Mouse (Mus musculus) neural tube, embryonic 14.5 days (tissue): ENCODE results near the gene Bcl2l14. TPM values are rescaled to one million over a fixed set of nuclear protein-coding genes. Genes with fewer than 3 reads are reported as not detected.
A peak's percentile ranks its signal among the peaks of the same experiment; 100 is the strongest.

Experiments used
- ATAC-seq: fragments of 200-750 bp; cut with Nextera tagmentation; 2 replicates; pipeline ENCODE4 v1.8.0; 2017; ENCODE audit warnings: low read depth, mild to moderate bottlenecking, moderate TSS enrichment, moderate library complexity
- H3K27ac ChIP-seq: fragments of 300-500 bp; sonication (generic); 2 replicates; pipeline ENCODE4 v1.5.1; 2014; ENCODE audit warnings: low read depth, mild to moderate bottlenecking, control low read depth, low read length, moderate library complexity, mixed read lengths
- H3K27me3 ChIP-seq: fragments of 300-500 bp; sonication (generic); 2 replicates; pipeline ENCODE4 v1.6.1; 2014; ENCODE audit warnings: low read length; ENCODE audit not compliant: control insufficient read depth, insufficient read depth
- H3K36me3 ChIP-seq: fragments of 300-500 bp; sonication (generic); 2 replicates; pipeline ENCODE4 v1.6.1; 2014; ENCODE audit warnings: low read length, mixed read lengths; ENCODE audit not compliant: control insufficient read depth, insufficient read depth
- H3K4me1 ChIP-seq: fragments of 300-500 bp; sonication (generic); 2 replicates; pipeline ENCODE4 v1.6.1; 2014; ENCODE audit warnings: low read length; ENCODE audit not compliant: control insufficient read depth, insufficient read depth
- H3K4me2 ChIP-seq: fragments of 300-500 bp; sonication (generic); 2 replicates; pipeline ENCODE4 v1.6.1; 2014; ENCODE audit warnings: mild to moderate bottlenecking, low read depth, low read length, control low read depth
- H3K4me3 ChIP-seq: fragments of 300-500 bp; sonication (generic); 2 replicates; pipeline ENCODE4 v1.5.1; 2014; ENCODE audit warnings: low read depth, low read length, control low read depth, mixed read lengths
- H3K9ac ChIP-seq: fragments of 300-500 bp; sonication (generic); replicated peaks from 2 replicates; pipeline ENCODE4 v1.6.1; 2014; ENCODE audit warnings: low read depth, mild to moderate bottlenecking, control low read depth, low read length, mixed read lengths
- H3K9me3 ChIP-seq: fragments of 300-500 bp; sonication (generic); 2 replicates; pipeline ENCODE4 v1.6.1; 2016; ENCODE audit warnings: low read length; ENCODE audit not compliant: control insufficient read depth
- WGBS: fragments of 180-500 bp; shearing (Covaris S2); extraction: QIAGEN DNeasy Blood & Tissue Kit; methylation state at CpG from one replicate; pipeline ENCODE4 v1.1.7; 2014; 5-methylcytosine and 5-hydroxymethylcytosine counted together
- polyA plus RNA-seq: library from polyadenylated mRNA; unstranded; fragments of >200 nt; fragmentation: Nextera tagmentation; extraction: Ambion mirVana; gene quantifications from 2 replicates; pipeline ENCODE4 v1.2.1, GENCODE M21; 2014

Bcl2l14 gene
- polyA plus RNA-seq, 1 experiment from 2014 or later = 0.09 TPM

DNA sequence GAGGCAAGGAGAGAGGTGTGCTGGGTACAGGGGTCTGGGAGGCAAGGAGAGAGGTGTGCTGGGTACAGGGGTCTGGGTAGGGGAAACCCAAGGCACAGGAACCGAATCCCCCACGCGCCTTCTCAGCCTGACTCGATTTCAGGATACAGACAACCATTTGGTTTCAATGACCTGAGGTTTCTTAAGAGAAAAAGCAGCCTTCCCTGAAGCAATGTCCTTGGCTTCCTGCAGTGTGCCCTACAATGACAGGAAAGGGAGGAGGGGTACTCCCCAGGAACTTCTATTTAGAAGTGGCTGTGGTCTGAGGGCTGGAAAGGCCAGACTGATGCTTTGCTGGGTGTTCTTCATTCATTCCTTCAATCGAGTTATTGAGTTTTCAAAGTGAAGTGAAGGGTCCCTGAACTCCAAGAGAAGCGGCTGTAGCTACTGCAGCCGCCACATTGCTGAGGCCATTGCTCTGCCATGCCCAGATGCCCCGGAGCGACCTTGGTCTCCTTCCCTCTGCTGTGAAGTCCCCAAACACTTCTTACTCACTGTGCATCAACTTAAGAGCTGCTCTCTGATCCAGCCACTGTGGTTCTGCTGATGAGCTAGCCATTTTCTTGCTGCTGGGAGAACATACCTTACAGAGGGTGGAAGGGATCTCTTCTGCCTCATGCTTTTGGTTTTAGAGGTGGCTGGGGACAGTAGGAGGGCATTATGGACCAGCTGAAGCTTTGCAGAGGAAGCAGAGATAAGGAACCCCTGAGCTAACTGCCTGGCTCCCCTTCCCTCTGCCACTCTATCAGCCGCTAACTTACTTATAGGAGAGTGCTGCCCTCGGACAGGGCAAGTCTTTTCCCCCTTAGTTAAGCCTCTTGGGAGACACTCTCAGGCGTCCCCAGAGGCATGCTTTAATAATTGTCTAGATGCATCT is 28.5 kb upstream of the Bcl2l14 start:
- no peak overlapping the region for H3K4me3 ChIP-seq
- 68% methylated on average over 12 of the region's 12 CpGs for WGBS

DNA sequence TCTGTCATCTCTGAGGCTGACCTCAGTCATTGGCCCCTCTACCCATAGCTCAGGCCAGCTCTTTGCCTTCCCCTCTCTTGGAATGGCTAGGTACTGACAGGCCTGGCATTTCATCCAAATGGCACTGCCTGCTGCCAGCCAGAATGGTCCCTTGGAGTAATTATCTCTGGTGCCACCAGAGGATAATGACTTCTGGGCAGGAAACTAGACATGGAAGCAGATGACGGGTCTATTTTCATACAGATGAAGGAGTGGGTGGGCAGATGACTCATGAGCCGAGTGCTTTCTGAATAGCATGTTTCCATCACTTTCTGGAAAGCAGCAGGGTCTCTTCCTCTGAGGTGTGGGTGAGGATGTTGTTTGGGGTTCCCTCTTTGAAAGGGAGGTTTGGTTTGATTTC is 23.2 kb upstream of the Bcl2l14 start:
- H3K4me3 ChIP-seq = no peak overlapping the region
- H3K9ac ChIP-seq = no peak overlapping the region
- no peaks in the 10 kb centered on the region for H3K9me3 ChIP-seq
- WGBS = 59% methylated on average over 2 of the region's 2 CpGs
- H3K36me3 ChIP-seq = no peaks in the 10 kb centered on the region
- no peaks in the 10 kb centered on the region for H3K27me3 ChIP-seq
- H3K4me1 ChIP-seq = no peaks in the 10 kb centered on the region
- H3K27ac ChIP-seq = no peak overlapping the region
- no peak overlapping the region for H3K4me2 ChIP-seq
- ATAC-seq = no peak

More for the DNA sequence above, 28.5 kb upstream of the Bcl2l14 start:
- Histone ChIP-seq H3K4me2 (no peak overlapping the region), H3K4me1 (no peaks in the 10 kb centered on the region), H3K9me3 (no peaks in the 10 kb centered on the region), H3K9ac (no peak overlapping the region), H3K27ac (no peak overlapping the region), H3K36me3 (no peaks in the 10 kb centered on the region), H3K27me3 (no peaks in the 10 kb centered on the region)
- ATAC-seq = no peak

DNA sequence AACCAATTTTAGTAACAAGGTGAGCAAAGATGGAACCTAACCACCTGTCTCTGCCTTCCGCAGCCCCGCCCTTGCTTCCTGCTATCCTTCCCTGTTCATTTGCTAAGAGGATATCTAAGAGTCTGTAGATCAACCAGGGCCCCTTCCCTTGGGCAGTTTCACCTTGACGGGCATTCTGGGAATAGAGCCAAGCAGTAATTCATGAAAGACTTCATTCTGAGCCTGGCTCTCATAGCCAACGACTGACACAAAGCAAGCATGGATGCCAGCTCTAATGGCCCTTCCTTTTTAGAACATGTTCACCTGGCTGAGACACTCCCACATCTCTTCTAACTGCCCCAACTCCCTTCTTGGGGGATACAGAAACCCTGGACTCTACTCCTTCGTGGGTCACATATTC is 18.9 kb upstream of the Bcl2l14 start:
- H3K4me1 ChIP-seq = no peaks in the 10 kb centered on the region
- H3K9ac ChIP-seq = no peak overlapping the region
- 80% methylated on average over 5 of the region's 5 CpGs for WGBS
- H3K4me3 ChIP-seq = no peak overlapping the region
- H3K36me3 ChIP-seq = no peaks in the 10 kb centered on the region
- no peak for ATAC-seq
- H3K27ac ChIP-seq = no peak overlapping the region
- H3K27me3 ChIP-seq = no peaks in the 10 kb centered on the region
- H3K4me2 ChIP-seq = no peak overlapping the region
- no peaks in the 10 kb centered on the region for H3K9me3 ChIP-seq

DNA sequence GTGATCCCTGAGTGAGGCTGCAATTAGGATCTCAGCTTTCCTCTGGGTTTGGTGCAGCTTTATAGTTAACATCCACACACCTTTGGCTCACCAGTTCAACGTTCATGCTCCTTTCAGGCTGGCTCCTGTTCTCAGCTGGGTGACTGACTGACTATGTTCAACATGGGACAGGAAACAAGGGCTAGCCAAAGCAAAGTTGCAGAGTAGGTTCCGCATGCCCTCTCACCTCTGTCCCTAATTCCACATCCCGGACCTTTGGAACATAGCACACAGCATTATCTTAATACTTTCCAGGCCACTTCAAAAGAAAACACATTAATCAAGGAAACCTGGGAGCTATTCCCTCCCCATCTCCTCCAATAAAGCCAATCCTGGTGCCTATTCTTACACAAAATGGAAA is 18.3 kb upstream of the Bcl2l14 start:
- H3K36me3 ChIP-seq = no peaks in the 10 kb centered on the region
- H3K9me3 ChIP-seq = no peaks in the 10 kb centered on the region
- H3K4me3 ChIP-seq = no peak overlapping the region
- no peak overlapping the region for H3K9ac ChIP-seq
- 80% methylated on average over 3 of the region's 3 CpGs for WGBS
- no peak overlapping the region for H3K27ac ChIP-seq
- no peaks in the 10 kb centered on the region for H3K4me1 ChIP-seq
- H3K4me2 ChIP-seq = no peak overlapping the region
- no peaks in the 10 kb centered on the region for H3K27me3 ChIP-seq
- ATAC-seq = no peak

DNA sequence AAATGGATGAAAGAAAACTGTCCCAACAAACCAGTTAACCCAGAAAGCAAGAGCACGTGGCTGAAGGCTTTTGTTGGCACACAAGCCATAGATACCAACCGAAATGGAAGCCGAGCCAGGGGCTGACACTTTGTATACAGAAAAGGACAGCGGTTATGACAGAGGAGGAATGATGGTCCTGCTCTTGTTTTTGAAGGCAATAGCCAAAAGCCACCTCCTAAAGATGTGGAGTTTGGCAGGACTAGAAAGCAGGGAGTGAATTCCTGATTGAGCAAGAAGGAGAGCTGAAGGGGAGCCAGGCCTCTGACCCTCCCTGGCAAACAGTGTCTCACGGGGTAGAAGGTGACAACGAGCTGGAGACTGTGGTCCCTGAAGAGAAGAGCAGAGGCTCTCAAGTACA is 14.7 kb upstream of the Bcl2l14 start:
- Histone ChIP-seq H3K27ac (no peak overlapping the region), H3K4me1 (no peaks in the 10 kb centered on the region), H3K27me3 (no peaks in the 10 kb centered on the region), H3K36me3 (no peaks in the 10 kb centered on the region), H3K9me3 (no peaks in the 10 kb centered on the region), H3K4me2 (no peak overlapping the region), H3K4me3 (no peak overlapping the region), H3K9ac (no peak overlapping the region)
- WGBS = 88% methylated on average over 6 of the region's 6 CpGs
- ATAC-seq = no peak

DNA sequence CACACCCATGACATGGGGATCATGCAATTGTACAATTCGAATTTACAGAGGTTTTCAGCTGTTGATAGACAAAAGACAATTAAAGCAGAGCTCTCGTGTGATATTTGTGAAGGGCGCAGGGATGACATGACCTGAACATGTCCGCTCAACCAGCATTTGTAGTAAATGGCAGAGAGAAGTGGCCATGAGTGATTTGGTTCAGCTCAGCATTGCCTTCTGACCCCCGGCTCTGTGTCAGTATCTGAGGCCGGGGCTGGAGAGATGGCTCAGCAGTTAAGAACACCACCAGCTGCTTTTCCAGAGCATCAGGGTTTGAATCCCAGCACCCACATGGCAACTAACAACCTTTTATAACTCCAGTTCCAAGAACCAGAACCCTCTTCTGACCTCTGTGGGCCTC is 10.2 kb upstream of the Bcl2l14 start:
- H3K4me2 ChIP-seq = no peak overlapping the region
- no peak overlapping the region for H3K27ac ChIP-seq
- H3K4me3 ChIP-seq = no peak overlapping the region
- no peak for ATAC-seq
- H3K27me3 ChIP-seq = no peaks in the 10 kb centered on the region
- H3K4me1 ChIP-seq = no peaks in the 10 kb centered on the region
- 89% methylated on average over 6 of the region's 6 CpGs for WGBS
- H3K9ac ChIP-seq = no peak overlapping the region
- no peaks in the 10 kb centered on the region for H3K9me3 ChIP-seq
- H3K36me3 ChIP-seq = no peaks in the 10 kb centered on the region

DNA sequence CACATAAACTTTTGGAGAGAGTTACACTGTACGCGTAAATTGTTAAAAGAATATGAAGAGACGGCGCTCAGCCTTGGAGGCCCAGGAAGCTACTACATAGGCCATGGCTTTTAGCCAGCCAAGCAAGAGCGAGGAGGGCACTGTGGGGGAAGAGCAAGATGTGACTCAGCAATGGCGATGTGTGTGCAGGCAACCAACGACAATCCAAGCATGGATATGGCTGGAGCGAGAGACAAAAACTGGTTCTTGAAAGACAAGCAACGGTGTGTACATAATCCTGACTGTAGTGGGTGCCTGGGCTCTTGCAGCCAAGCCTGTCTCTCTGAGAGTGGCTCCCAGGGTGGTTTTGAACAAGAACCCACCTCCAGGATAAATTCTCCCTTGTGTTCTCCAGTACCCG is 8.7 kb upstream of the Bcl2l14 start:
- H3K4me2 ChIP-seq = no peak overlapping the region
- H3K36me3 ChIP-seq = no peaks in the 10 kb centered on the region
- no peaks in the 10 kb centered on the region for H3K27me3 ChIP-seq
- H3K4me1 ChIP-seq = no peaks in the 10 kb centered on the region
- H3K4me3 ChIP-seq = no peak overlapping the region
- 87% methylated on average over 10 of the region's 10 CpGs for WGBS
- H3K27ac ChIP-seq = no peak overlapping the region
- no peak overlapping the region for H3K9ac ChIP-seq
- no peaks in the 10 kb centered on the region for H3K9me3 ChIP-seq
- ATAC-seq = no peak

DNA sequence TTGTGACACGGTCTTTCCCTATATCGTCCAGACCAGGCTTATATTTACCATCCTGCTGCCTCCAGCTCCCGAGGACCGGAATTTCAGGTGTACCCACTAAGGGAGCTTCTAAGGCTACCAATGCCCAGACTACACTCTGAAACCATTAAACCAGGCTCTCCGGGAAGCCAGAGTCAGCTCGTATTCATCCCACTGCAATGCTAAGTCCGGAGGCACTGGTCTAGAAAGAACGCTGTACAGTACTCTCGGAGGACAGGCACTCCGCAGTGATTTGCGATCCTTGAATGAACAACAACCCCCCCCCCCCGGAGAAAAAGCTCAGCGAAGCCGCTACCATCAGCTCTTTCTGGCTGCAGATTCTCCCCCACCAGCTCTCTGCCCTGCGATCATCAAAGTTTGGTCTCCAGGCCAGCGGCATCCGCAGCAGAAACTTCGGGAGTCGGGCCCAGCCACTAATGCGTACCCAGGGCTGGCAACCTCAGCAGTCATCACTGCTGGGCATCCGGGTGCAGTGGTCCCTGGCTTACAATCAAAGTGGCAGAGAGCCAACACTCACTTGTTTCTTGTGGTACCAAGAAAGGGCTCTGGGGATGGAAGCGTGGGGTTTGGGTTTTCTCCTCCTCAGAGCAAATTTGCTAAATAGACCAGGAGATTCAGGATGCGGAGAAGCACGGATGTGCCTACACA is 7.6 kb upstream of the Bcl2l14 start:
- WGBS = 58% methylated on average over 24 of the region's 24 CpGs
- H3K4me1 ChIP-seq = no peaks in the 10 kb centered on the region
- no peak overlapping the region for H3K4me3 ChIP-seq
- peak; percentile 68 for ATAC-seq
- H3K9me3 ChIP-seq = no peaks in the 10 kb centered on the region
- no peak overlapping the region for H3K9ac ChIP-seq
- no peaks in the 10 kb centered on the region for H3K27me3 ChIP-seq
- no peak overlapping the region for H3K27ac ChIP-seq
- no peak overlapping the region for H3K4me2 ChIP-seq
- no peaks in the 10 kb centered on the region for H3K36me3 ChIP-seq

DNA sequence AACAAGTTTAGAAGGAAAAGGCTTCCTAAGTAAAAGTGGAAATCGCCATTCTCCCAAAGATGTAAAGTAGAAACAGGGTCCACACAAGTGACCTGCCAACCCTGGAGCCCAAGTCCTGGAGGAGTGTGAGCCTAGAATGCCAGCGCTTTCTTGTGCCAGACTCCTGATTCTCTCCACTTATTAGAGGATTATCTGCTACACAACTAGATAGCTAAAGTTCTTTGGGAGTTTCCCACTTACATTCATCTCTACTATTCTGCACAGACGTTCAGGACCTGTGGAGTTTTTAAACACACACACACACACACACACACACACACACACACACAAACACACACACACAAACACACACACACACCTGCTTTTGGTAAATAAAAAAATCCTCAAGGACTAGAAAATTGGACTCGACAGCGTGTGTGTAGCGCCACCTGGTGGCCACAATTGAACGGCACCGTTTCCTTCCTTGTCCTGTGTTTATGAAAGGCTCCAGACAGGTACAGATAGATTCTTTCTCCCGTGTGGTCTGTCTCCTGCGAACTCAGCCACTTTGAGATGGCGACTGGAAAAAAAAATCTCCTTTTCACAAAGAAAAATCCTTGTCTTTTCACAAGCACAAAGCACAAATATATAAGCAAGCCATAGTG is 6.7 kb upstream of the Bcl2l14 start:
- Histone ChIP-seq H3K4me2 (no peak overlapping the region), H3K9me3 (no peaks in the 10 kb centered on the region), H3K27ac (no peak overlapping the region), H3K4me3 (no peak overlapping the region), H3K27me3 (no peaks in the 10 kb centered on the region), H3K4me1 (no peaks in the 10 kb centered on the region), H3K9ac (no peak overlapping the region), H3K36me3 (no peaks in the 10 kb centered on the region)
- ATAC-seq = peak; percentile 48; the same call in 1 of the 2 replicates
- WGBS = 21% methylated on average over 11 of the region's 11 CpGs
